Mouse (Mus musculus): Measurements from ENCODE around the gene Cep78.

Gene Cep78

DNA sequence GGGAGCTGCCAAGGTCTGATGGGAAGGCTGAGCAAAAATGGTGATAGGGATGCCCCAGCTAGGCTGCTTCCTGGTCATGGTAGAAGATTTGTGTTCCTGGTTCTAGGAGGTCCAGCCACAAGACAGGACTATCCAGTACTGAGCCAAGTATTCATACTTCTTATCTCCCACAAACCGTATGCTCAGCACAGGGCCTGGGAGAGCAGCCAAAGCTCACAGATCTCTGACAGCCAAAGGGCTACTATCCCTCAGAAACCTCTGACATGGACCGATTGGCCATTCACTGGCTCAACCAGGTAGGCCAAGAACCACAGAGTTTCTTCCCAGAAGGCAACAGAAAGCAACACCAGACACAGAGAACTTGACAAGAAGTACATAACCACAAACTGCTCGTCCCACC lies 73.8 kb downstream of the Cep78 start:
- no peak for DNase-seq (ENCODE audit: low read depth, low spot score)

DNA sequence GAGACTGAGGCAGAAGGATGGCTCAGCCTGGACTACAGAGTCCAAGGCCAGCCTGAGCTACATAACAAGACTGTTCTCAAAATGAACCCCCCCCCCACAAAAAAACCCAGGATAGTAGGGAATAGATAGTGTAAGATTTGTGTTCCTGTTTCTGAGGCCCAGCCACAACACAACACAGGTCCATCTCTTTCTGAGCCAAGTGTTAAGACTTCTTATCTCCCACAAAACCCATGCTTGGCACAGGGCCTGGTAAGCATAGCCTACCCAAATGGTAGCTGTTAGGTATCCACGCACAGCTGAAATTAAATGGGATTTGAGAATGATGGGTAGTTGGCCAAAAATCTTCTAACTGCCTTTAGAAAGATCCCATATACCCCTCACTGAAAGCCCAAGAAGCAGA lies 74.3 kb downstream of the Cep78 start:
- no peak for DNase-seq (ENCODE audit: low read depth, low spot score)

DNA sequence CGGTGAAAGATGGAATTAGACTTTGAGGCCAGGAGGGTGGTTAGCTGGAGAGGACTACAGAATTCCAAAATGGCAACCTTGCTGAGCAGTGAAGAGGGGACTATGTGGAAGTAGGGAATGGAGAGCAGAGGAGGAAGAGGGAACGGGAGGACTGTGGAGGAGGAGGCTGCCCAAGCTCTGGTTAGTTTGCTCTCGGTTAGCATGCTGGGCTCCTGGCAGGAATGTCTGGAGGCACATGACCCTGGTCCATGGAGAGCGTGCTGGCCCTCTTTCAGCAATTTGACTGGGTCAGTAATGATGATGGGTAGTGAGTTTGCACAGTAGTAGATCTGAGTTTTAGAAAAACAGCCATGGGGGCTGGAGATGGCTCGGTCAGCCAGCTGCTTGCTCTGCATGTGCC lies 76.8 kb downstream of the Cep78 start:
- no peak for DNase-seq (ENCODE audit: low read depth, low spot score)

Data from CD4-positive, CD25-positive, alpha-beta regulatory T cell, adult 2 months (primary cell).